Mouse (Mus musculus) colon, adult 2 months (tissue): ENCODE measurements around the gene Krtap4-16. TPM values are rescaled to one million over a fixed set of nuclear protein-coding genes. Genes with fewer than 3 reads are reported as not detected.

Experiments used
- polyA plus RNA-seq: library from polyadenylated mRNA; depleted of rRNA; stranded (reverse); fragments of >200 nt; gene quantifications from 2 replicates; pipeline ENCODE4 v1.2.3, GENCODE M21; 2012; rRNA removed

Krtap4-16 gene
- polyA plus RNA-seq, result 0.13 TPM in 1 of 2 replicates, not detected in the other

GRCm38 (mm10) chr11:99851508-99851907, at the start of gene Krtap4-16:
Gene Krtap4-16, minus strand, starts transcription at chr11:99851608.

DNA sequence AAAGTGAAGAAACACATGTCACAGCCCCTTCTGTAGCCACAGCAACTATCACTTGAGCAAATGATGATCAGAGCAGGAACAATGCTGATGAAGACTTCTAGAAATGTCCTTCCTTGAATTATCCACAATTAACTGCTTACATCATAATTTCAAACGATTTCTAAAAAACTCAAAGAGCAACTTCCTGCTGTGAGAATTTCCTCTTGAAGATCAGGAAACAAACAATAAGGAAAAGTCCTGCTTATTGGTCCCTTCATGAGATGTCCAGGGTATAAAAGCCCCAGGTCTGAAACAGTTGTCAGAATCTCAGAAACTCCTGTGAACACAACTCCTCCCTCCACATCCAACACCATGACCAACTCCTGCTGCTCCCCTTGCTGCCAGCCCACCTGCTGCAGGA, 27.5 kb upstream of the Krtap4-16 start, which contains the start of gene Gm11567:
Gm11567 (plus strand) TSS at position 301 of the 400 bp plus-strand sequence.

DNA sequence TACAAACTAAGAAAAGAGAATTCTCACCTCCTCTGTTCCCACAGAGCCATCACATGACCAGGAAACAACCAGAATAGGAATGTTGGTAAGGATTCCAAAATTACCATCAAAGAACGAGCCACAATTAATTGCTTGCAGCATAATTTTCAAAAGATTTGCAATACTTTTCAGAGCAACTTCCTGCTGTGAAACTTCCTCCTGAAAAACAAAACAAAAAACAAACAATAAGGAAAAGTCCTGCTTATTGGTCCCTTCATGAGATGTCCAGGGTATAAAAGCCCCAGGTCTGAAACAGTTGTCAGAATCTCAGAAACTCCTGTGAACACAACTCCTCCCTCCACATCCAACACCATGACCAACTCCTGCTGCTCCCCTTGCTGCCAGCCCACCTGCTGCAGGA, 21.7 kb upstream of the Krtap4-16 start, which contains the start of gene Krtap9-1:
Krtap9-1 (plus strand) TSS at position 301 of the 400 bp plus-strand sequence.

DNA sequence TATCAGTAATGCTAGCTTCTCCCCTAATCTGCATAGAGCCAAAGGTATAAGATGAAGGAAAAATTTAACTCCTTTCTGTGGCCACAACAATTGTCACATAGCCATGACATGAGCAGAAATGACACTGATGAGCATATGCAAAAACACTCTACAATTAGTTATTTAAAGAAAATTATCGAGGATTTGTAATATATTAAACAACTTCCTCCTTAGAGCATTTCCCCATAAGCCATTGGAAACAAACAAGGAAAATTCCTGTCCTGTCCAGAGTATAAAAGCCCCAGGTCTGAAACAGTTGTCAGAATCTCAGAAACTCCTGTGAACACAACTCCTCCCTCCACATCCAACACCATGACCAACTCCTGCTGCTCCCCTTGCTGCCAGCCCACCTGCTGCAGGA, 12.8 kb upstream of the Krtap4-16 start, which contains the start of gene Gm11559:
Gm11559 (plus strand) TSS at position 301 of the 400 bp plus-strand sequence.

DNA sequence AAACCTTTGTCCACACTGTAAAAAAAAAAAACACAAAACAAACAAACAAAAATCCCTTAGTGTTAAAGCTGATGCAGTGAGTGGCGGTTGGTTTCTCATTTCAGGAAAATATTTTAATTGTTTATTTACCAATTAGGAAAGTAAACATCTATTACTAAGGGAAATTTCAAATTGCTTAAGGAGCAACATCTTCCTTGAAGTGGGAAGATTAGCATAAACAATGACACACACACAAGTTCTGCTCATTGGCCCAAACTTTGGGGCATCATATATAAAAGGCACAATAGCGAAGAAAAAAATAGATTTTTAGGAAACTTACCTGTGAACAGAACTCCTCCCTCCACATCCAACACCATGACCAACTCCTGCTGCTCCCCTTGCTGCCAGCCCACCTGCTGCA, 6.2 kb upstream of the Krtap4-16 start, which contains the start of gene Gm11568:
Gm11568 (plus strand) TSS at position 301 of the 400 bp plus-strand sequence.

GRCm38 (mm10) chr11:99837966-99838365, 13.4 kb downstream of the Krtap4-16 start, which contains the start of gene 2300003K06Rik:
Gene 2300003K06Rik, minus strand, starts transcription at chr11:99838066.

GRCm38 (mm10) chr11:99815566-99815965, 35.8 kb downstream of the Krtap4-16 start, which contains the start of gene Gm11564:
Gene Gm11564, minus strand, starts transcription at chr11:99815666.

GRCm38 (mm10) chr11:99809792-99810191, 41.6 kb downstream of the Krtap4-16 start, which contains the start of gene Krtap4-13:
Gene Krtap4-13, minus strand, starts transcription at chr11:99809892.

GRCm38 (mm10) chr11:99804346-99804745, 47.1 kb downstream of the Krtap4-16 start, which contains the start of gene Gm11554:
Gene Gm11554, minus strand, starts transcription at chr11:99804446.

Other genes with a start within 250 kb of the Krtap4-16 start
- not detected in 2 replicates for gene Gm11938, start 248.3 kb downstream of the Krtap4-16 start, polyA plus RNA-seq
- gene Gm11937, start 241.4 kb downstream of the Krtap4-16 start, polyA plus RNA-seq, result not detected in 2 replicates
- not detected in 2 replicates for gene Krtap2-4, start 236.8 kb downstream of the Krtap4-16 start, polyA plus RNA-seq
- 1.3 TPM in 1 of 2 replicates, not detected in the other for gene Gm11562, start 231.2 kb downstream of the Krtap4-16 start, polyA plus RNA-seq
- not detected in 2 replicates for gene Krtap4-1, start 223.4 kb downstream of the Krtap4-16 start, polyA plus RNA-seq
- not detected in 2 replicates for gene Krtap4-2, start 216.5 kb downstream of the Krtap4-16 start, polyA plus RNA-seq
- gene Krtap4-7, start 207.5 kb downstream of the Krtap4-16 start, polyA plus RNA-seq, result not detected in 2 replicates
- not detected in 2 replicates for gene Gm11555, start 201.4 kb downstream of the Krtap4-16 start, polyA plus RNA-seq
- gene Gm11563, start 192.6 kb downstream of the Krtap4-16 start, polyA plus RNA-seq, result not detected in 2 replicates
- gene Krtap4-6, start 185.6 kb downstream of the Krtap4-16 start, polyA plus RNA-seq, result not detected in 2 replicates
- not detected in 2 replicates for gene Gm14190, start 160.9 kb downstream of the Krtap4-16 start, polyA plus RNA-seq
- not detected in 2 replicates for gene Gm14180, start 117.3 kb downstream of the Krtap4-16 start, polyA plus RNA-seq
- gene Gm11595, start 78.7 kb downstream of the Krtap4-16 start, polyA plus RNA-seq, result not detected in 2 replicates
- not detected in 2 replicates for gene Krtap4-8, start 70.9 kb downstream of the Krtap4-16 start, polyA plus RNA-seq
- not detected in 2 replicates for gene Krtap4-9, start 66.4 kb downstream of the Krtap4-16 start, polyA plus RNA-seq
- gene Gm11596, start 58.1 kb downstream of the Krtap4-16 start, polyA plus RNA-seq, result not detected in 2 replicates
- 0.33 TPM in 1 of 2 replicates, not detected in the other for gene Gm11569, start 52.7 kb downstream of the Krtap4-16 start, polyA plus RNA-seq
- gene Gm11554, start 47.2 kb downstream of the Krtap4-16 start, polyA plus RNA-seq, result not detected in 2 replicates
- gene Krtap4-13, start 41.7 kb downstream of the Krtap4-16 start, polyA plus RNA-seq, result not detected in 2 replicates
- not detected in 2 replicates for gene Gm11564, start 35.9 kb downstream of the Krtap4-16 start, polyA plus RNA-seq
- gene 2300003K06Rik, start 13.5 kb downstream of the Krtap4-16 start, polyA plus RNA-seq, result not detected in 2 replicates
- not detected in 2 replicates for gene Gm11568, start 6.3 kb upstream of the Krtap4-16 start, polyA plus RNA-seq
- not detected in 2 replicates for gene Gm11559, start 12.9 kb upstream of the Krtap4-16 start, polyA plus RNA-seq
- not detected in 2 replicates for gene Krtap9-1, start 21.8 kb upstream of the Krtap4-16 start, polyA plus RNA-seq
- not detected in 2 replicates for gene Gm11567, start 27.6 kb upstream of the Krtap4-16 start, polyA plus RNA-seq
- not detected in 2 replicates for gene Krtap31-1, start 56.3 kb upstream of the Krtap4-16 start, polyA plus RNA-seq
- not detected in 2 replicates for gene Gm11565, start 63.1 kb upstream of the Krtap4-16 start, polyA plus RNA-seq
- gene Krtap31-2, start 84.7 kb upstream of the Krtap4-16 start, polyA plus RNA-seq, result not detected in 2 replicates
- gene Krtap9-5, start 96.9 kb upstream of the Krtap4-16 start, polyA plus RNA-seq, result not detected in 2 replicates
- not detected in 2 replicates for gene Krtap29-1, start 127.4 kb upstream of the Krtap4-16 start, polyA plus RNA-seq
- not detected in 2 replicates for gene Krtap16-1, start 135.0 kb upstream of the Krtap4-16 start, polyA plus RNA-seq
- 0.32 TPM in 1 of 2 replicates, not detected in the other for gene Krtap17-1, start 142.4 kb upstream of the Krtap4-16 start, polyA plus RNA-seq
- not detected in 2 replicates for gene Krt33a, start 164.6 kb upstream of the Krtap4-16 start, polyA plus RNA-seq
- gene Krt33b, start 178.3 kb upstream of the Krtap4-16 start, polyA plus RNA-seq, result not detected in 2 replicates
- not detected in 2 replicates for gene Krt34, start 189.9 kb upstream of the Krtap4-16 start, polyA plus RNA-seq
- gene Krt31, start 198.9 kb upstream of the Krtap4-16 start, polyA plus RNA-seq, result not detected in 2 replicates
- gene Krt32, start 236.6 kb upstream of the Krtap4-16 start, polyA plus RNA-seq, result not detected in 2 replicates
- gene Krt35, start 244.6 kb upstream of the Krtap4-16 start, polyA plus RNA-seq, result not detected in 2 replicates